Mouse (Mus musculus): Measurements from ENCODE around the gene Mdc1.

The Mdc1 gene

DNA sequence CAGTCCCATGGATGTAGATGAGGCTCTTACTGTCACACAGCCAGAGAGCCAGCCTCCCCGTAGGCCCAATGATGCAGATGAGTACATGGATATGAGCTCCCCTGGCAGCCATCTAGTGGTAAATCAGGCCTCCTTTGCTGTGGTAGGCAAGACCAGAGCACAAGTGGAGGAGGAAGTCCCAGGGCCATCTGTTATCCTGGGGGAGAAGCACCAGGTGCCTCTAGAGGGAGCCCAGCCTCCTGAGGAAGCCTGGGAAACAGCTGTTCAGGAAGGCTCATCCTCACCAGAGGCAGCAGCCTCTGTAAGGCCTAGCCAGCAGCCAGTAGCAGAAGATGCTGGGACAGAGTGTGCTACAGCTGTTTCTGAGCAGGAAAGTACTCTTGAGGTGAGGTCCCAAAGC lies 6.8 kb downstream of the Mdc1 start:
- DNase-seq (ENCODE audit: low read depth, low spot score), result no peak

DNA sequence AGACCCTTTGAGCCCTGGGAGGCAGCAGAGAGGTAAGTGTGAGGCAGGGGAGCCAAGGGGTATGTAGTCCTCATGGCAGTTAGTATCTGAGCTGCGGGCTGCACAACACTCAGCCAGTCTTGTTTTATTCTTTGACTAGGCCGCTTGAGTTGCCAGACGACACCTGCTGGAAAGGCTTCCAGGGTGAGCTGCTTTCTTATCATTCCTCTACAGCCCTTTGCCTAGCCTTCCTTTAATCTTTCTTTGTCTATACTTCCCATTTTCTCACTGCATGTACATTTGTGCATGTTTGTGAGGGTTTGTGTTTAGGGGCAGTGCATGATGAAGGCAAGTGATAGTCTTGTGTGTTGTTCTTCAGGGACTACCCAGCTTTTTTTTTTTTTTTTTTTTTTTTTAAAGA lies 9.7 kb downstream of the Mdc1 start:
- DNase-seq (ENCODE audit: low read depth, low spot score), result no peak

DNA sequence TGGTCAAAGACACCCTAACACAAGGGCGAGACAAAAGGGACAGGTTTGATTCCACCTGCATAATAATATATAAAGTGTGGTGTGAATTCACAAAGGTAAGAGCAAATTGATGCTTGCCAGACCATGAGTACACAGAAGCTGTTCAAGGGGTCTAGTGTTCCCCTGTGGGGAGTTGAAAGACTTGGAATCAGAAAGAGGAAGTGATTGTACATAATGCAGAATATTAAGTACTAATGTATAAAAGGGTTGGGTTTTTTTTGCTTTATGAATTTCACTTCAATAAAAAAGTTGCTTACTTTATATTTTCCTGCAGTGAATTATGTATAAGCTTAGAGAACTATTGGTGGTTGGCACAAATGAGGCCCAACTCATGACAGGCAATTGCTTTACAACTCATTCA lies 18.1 kb downstream of the Mdc1 start:
- no peak for DNase-seq (ENCODE audit: low read depth, low spot score)

DNA sequence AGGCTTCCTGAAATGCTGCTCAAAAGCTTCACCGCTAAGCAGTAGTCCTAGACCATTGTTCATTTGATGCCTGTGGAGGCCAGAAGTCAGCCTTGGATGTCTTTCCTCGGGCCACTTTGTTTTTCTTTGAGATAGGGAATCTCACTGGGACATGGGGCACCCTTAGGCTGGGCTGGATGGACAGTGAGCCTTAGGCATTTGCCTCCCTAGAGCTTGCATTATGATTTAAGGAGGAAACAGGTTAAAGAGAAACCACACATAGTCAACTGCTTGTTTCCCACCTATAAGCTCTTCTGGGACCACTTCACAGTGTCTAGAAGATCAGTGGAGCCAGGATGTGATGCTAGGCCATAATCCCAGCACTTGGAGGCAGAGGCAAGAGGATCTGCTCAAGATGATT lies 18.5 kb downstream of the Mdc1 start:
- DNase-seq (ENCODE audit: low read depth, low spot score), result no peak

DNA sequence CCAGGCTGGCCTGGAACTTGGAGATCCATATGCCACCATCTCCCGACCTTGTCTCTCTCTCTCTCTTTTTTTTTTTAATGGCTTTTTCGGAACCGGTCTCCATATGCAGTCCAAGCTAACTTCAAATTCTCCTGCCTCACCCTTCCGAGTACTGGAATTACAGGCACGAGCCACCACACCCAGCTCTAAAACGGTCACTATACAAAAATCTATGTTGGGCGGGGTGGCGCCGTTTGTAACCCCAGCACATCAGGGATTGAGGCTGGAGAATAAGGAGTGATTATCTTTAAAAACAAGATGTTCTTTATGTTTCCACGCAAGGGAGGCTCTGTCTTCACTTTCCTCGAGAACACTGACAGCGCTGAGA lies 19.5 kb downstream of the Mdc1 start:
- no peak for DNase-seq (ENCODE audit: low read depth, low spot score)

DNA sequence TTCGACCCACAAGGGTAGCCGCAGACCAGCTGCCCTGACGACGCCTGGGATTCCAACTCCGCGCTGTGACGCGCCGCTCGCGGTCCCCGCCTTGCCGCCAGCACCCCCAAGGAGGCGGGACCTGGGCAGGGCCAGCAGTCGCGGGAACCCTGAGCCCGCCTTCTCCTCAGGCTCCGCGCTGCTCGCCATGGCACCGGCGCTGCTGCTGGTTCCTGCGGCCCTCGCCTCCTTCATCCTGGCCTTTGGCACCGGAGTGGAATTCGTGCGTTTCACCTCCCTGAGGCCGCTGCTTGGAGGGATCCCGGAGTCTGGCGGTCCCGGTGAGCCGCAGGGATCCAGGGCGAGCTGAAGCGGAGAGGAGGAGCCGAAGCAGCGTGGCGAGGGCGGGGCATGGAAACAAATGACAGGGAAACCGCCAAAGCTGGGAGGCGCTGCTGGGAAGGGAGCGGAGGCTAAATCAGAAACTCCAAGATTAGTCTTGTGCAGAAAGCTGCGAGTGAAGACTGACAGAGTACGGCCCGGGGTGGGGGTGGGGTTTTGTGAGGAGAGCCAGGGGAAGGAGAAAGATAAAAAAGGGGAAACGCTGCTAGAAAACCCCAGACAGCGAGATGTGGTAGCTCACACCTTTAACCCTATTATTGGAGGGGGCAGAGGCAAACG lies 20.0 kb downstream of the Mdc1 start, which contains the start of gene Nrm:
Nrm (plus strand) TSS at position 121 of the 660 bp plus-strand sequence.
- peak; percentile 89 for DNase-seq (ENCODE audit: low read depth, low spot score)

DNA sequence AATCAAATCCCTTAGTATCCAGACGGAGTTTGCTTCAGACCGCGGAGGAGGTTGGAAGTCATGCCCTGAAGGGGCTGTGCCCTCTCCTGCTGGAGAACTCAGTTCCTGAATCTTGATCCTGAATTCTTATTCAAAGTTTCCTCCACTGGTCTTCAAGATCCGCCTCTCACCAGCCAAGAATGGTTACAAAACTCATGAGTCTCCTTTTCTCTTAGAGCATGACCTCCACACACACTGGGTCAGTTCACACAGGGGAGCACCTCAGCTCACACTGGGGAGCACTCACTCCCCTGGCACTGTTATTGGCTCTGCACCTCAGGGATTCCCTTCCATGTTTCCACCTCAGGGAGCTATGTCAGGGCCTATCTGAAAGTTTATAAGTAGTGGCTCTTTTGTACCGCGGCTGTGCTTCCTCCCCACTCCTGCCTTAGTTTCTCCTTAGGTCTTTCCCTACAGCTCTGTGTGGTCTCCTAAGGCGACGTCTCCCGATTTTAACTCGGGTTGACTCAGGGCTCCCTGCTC lies 23.6 kb downstream of the Mdc1 start:
- no peak for DNase-seq (ENCODE audit: low read depth, low spot score)

DNA sequence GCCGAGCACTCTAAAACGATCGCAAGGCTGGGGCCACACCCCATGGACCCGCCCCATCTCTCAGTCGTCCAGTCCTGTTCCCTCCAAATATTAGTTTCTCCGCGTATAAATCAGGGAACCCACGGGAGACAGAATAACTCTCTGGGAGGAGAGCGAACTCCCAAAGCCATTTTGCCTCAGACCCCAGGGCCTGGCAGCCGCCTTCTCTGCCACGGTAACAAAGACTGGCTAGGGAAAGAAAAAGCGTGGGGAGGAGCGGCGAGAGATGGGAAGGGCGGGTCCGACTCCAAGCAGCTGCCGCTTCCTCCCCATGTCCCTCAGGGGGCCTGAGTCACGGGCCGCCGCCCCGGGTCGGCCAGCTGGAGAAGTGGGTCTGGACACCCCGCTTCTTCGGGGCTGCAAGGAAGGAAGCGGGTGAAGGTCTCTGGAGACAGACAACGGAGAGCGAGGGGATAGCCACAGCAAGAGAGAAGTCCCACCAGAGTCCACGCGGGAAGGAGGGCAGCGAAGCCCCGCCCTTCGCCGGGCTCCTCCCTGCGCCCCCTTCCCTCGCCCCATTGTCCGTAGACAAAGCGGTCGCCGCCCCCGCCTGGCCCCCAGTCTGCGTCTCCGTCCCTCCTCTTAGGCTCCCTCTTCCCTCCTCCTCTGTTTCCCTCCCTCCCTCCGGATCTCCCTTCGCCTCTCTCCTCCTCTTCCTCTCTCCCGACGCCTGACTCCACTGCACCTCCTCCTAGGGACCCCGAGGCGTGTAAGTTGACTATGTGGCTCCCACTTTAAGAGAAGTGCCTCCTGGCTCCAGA lies 24.4 kb downstream of the Mdc1 start, which contains the start of gene Ppp1r18:
Ppp1r18 (plus strand) TSS at position 113 of the 800 bp plus-strand sequence.
- peak; percentile 90 for DNase-seq (ENCODE audit: low read depth, low spot score)

DNA sequence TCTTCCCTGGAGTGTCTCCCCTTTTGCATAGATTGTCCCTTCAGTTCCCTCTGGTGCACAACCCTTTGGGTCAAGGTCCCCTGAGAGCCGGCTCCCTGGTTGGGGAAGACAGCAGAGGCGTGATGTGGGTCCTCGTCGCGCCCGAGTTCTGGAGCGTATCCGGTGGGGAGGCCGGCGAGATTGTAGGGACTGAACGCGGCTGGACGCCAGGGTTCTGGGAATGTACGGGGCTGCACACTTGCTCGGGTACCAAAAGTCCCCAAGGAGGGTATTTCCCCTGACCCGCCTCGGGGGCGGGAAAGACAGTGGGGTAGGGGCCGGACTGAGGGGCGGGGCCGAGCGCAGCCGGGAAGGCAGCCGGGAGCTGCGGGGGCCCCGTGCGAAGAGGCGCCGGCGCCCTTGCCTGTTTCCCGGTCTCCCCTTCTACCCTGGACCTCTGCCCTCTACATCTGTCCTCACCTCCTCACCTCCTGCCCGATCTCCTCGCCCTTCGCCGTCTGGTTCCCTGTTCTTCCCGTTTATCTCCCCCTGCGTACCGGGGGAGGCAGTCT lies 25.0 kb downstream of the Mdc1 start:
- peak; percentile 65 for DNase-seq (ENCODE audit: low read depth, low spot score)

DNA sequence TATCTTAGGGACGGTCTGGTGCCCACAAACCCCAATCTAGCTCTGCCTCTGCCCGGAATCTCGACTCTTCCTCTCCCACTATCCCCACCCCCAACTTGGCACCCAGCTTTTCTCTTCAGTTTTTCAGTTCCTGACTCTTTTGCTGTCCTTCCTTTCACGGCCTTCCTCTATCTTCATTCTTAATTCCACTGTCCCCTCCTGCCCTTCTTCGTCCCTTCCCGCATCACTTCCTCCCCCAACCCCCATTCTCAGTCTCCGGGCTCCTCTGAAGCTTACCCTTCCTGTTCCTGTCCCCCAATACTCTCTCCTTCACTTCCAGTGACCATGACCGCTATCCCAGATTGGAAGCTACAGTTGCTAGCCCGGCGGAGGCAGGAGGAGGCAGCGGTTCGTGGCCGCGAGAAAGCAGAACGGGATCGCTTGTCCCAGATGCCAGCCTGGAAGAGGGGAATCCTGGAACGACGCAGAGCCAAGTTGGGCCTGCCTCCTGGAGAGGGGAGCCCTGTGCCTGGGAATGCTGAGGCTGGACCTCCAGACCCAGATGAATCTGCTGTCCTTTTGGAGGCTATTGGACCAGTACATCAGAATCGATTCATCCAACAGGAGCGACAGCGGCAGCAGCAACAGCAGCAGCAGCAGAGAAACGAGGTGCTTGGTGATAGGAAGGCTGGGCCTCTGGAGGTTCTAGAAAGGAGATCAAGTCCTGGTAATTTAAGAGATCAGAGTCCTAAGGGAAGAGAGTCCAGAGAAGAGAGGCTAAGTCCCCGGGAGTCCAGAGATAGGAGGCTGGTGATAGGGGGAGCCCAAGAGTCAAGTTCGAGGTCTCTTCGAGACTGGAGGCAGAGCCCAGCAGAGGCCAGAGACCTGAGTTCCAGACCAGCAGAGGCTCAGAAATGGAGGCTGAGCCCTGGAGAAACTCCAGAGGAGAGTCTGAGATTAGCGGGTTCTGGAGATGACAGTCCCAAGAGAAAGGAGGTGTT lies 25.9 kb downstream of the Mdc1 start:
- DNase-seq (ENCODE audit: low read depth, low spot score), result no peak

DNA sequence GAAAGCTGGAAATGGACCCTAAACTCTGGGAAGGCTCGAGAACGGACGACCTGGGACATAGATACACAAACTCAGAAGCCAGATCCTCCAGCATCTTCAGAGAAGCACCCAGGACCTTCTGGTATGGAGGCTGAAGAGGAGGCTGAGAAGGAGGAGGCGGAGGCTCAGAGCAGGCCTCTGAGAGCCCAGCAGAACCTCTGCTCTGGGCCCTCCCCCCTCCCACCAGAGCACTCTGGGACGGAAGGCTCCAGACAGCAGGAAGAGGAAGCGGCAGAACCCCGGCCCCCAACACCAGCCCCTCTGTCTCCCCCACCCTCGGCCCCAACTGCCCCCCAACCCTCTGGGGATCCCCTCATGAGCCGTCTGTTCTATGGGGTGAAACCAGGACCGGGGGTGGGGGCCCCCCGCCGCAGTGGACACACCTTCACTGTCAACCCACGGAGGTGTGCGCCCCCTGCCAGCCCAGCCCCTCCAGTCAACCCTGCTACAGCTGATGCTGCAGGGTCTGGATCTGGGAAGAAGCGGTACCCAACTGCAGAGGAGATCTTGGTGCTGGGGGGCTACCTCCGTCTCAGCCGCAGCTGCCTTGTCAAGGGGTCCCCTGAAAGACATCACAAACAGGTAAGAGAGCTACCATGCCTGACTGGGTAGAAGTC lies 27.0 kb downstream of the Mdc1 start:
- DNase-seq (ENCODE audit: low read depth, low spot score), result no peak

DNA sequence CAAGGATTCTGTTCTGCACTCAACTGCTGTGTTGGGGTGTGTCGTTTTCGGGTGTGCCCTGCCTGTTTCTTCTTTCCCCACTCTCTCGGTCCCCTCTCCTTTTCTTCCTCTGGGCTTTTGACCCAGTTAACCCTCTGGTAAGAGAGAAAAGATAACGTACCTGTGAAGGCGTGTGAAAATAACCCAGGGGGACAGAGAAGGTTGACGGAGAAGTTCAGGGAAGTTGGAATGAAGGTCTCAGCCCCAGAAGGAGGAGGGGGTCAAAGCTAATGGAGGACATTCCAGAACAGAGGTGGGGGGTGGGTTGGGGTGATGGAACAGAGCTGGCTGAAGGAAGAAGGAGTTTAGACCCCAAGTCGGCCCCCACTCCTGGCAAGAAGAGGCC lies 27.6 kb downstream of the Mdc1 start:
- no peak for DNase-seq (ENCODE audit: low read depth, low spot score)

DNA sequence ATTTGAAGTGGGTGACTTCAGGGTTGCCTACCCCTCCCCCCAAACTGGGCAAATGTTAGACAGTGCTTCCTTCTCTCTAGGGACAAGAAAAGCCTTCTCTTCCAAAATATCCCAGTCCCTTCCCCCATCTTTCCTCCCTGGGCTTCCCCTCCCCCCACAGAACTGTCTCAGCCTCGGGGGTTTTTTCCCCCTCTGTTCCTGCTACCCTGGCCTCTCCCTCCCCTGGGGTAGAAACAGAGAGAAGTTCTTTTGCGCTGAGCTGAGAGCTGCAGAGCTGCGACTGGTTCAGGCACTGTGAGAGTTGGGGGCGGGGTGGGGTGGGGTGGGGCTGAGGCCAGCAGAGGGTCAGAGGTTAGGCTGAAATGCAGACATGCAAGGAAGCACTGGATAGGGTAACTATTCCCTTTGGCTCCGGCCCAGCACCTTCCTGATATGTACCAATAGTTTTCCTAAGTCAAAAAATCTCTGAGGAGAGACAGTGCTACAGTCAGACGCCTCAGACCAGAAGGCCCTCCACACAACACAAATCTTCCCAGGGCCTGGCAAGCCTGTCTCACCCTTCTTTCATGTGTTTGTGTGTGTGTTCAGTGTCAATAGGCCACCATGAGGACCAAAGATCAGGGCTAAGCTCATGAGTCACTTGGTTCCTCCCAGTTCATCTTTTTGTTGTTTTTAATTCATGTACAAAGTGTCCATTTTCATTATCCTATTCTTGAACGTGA lies 28.2 kb downstream of the Mdc1 start:
- peak; percentile 61 for DNase-seq (ENCODE audit: low read depth, low spot score)

DNA sequence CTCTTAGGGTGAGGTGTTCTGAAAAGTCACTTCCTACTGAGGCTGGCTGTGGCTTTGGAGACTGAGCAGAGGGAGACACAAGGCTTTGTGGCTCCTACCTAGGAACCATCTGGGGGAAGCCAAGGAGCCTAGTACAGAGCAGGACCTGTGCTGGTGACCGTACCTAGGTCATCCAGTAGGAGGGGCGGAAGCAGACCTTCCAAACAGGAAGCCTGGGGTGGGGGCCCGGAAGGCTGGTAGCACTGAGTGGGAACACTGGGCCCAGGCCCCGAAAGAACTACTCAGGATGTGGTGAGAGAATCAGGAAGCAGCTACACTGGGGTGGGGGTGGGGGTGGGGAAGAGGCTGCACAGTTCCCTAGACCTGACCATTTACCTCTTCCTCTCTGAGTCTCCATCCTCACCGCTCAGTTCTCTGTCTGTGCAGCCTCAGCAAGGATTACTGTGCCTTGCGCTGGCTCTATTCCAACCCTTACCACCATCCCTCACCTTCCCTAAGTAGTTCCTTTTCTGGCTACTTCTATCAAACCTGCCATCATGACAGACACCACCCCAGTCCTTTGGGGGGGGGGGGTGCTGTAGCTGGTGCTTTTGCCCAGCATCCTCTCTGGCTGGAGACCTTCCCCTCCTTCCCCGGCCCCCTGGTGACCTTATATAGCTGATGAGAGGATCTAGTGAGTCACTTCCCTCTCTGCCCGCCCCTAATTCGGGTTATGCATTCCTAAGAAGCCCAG lies 29.0 kb downstream of the Mdc1 start:
- DNase-seq (ENCODE audit: low read depth, low spot score), result peak; percentile 26

DNA sequence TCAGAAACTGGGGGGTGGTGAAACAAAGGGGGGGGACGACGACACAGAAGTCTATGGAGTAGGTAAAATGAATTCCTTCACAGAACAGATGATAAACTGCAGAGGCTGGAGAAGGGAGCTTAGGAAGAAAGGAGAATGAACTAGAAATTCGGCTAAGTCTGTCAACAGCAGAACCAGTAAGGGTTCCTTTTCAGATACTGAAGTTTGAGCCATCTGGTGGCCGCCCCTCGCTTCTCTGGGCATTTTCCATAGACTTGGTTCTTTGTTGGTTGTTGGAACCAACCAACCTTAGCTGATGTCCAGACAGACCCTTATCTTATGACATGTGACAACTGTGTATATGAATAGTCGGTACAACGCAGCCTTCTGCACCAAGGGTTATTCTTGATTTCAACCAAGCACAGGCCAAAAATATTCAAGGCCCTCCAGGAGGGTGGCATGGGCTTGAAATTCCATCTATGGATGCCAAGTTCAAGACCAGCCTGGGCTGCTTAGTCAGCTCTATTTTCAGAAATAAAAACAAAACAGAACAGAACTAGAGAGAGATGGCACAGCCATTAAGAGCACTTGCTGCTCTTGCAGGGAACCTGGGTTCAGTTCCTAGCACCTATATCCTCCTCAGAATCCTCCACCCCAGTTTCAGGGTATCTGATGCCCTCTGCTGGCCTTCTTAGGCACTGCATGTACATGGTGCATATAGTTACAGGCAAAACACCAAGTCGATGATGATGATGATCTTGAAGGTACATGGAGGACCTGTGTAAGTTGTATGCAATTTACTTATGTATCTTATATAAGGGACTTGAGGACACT lies 29.8 kb downstream of the Mdc1 start:
- DNase-seq (ENCODE audit: low read depth, low spot score), result peak; percentile 36

DNA sequence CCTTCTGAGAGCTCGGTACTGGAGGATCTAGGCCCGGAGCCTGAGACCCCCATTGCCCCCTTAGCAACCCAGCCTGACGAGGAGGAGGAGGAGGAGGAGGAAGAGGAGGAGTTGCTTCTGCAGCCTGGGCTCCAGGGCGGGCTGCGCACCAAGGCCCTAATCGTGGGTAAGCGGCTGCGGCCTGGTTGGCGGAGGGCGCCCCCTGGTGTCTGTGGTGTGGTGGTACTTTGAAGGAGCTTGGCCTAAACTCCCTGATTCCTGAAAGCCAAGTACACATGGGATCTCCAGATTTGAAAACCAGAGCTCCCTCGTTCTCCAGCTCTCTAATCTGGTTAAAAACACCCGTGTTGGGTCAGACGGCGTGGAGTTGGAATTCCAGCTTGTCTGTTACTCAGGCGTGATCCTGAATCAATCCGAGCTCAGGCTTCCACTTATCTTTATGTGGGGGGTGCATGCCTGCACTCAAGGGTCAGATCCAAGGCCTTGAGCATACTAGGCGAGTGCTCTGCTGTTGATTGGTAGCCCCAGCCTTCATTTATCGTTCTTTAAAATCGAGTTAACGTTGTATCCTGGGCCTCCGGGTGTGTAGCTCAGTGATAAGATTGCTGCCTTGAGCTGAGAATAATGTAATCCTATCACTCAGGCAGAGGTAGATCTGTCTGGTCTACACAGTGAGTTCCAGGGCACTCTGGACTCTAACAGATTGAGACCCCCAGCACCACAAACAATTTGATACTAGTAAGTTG lies 32.6 kb downstream of the Mdc1 start:
- DNase-seq (ENCODE audit: low read depth, low spot score), result peak; percentile 85

DNA sequence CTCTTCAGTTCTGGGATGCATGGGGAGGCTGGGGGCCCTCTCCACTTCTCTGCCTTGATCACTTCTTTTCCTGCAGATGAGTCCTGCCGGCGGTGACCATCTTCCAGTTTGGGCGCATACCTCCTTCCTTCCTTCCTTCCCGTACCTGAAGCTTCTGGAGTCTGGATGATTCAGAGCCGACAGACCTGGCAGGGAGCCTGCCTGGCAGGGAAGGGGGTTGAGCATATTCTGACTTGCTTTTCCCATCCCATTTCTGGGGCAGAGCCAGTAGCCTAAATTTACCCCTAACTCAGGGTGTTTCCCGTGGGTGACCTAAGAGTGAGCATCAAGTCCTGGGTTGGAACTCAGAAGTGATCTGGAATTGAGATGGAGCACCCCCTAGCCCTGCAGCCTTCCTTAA lies 33.4 kb downstream of the Mdc1 start:
- no peak for DNase-seq (ENCODE audit: low read depth, low spot score)
